Mouse (Mus musculus) MEL-GATA-1-ER (cell line): ENCODE data around the gene Slc9a8.
"Not testable (repeated sequence)": the region's sequence is repeated elsewhere in the genome, so short reads cannot be mapped to it uniquely, and the experiment has no call there.

Experiments
- DNase-seq: peaks from one replicate; pipeline ENCODE4 v3.0.0-alpha.2; 2012; ENCODE audit warnings: low read depth; ENCODE audit errors: extremely low read depth

Slc9a8 gene

GRCm38 (mm10) chr2:167421330-167422149 is at the start of gene Slc9a8:
Gene Slc9a8, plus strand, starts transcription at chr2:167421712.
- DNase-seq: peak; percentile 66

GRCm38 (mm10) chr2:167373266-167373665 is 48.2 kb upstream of the Slc9a8 start:
- no peak for DNase-seq

- DNase-seq: no peak
Measured at GRCm38 (mm10) chr2:167374191-167374805, 47.2 kb upstream of the Slc9a8 start.

- no peak for DNase-seq
Measured at GRCm38 (mm10) chr2:167375135-167375534, 46.4 kb upstream of the Slc9a8 start.

- DNase-seq: no peak
Measured at GRCm38 (mm10) chr2:167375688-167376087, 45.8 kb upstream of the Slc9a8 start.

- DNase-seq: peak; percentile 52
Measured at GRCm38 (mm10) chr2:167376160-167376564, 45.4 kb upstream of the Slc9a8 start.

- no peak for DNase-seq
Measured at GRCm38 (mm10) chr2:167377697-167378096, 43.8 kb upstream of the Slc9a8 start.

GRCm38 (mm10) chr2:167378972-167379371 is 42.5 kb upstream of the Slc9a8 start:
- no peak for DNase-seq

GRCm38 (mm10) chr2:167380615-167381285 is 40.8 kb upstream of the Slc9a8 start:
- DNase-seq: no peak

GRCm38 (mm10) chr2:167381596-167381995 is 39.9 kb upstream of the Slc9a8 start:
- DNase-seq: no peak

- no peak for DNase-seq
Measured at GRCm38 (mm10) chr2:167382389-167382788, 39.1 kb upstream of the Slc9a8 start.

GRCm38 (mm10) chr2:167383666-167384083 is 37.8 kb upstream of the Slc9a8 start:
- DNase-seq: no peak

- DNase-seq: no peak
Measured at GRCm38 (mm10) chr2:167386456-167386855, 35.1 kb upstream of the Slc9a8 start.

- DNase-seq: no peak
Measured at GRCm38 (mm10) chr2:167386998-167387397, 34.5 kb upstream of the Slc9a8 start.

GRCm38 (mm10) chr2:167394426-167394825 is 27.1 kb upstream of the Slc9a8 start:
- no peak for DNase-seq

- DNase-seq: not testable (repeated sequence)
Measured at GRCm38 (mm10) chr2:167396420-167396819, 25.1 kb upstream of the Slc9a8 start.

GRCm38 (mm10) chr2:167399012-167399411 is 22.5 kb upstream of the Slc9a8 start:
- DNase-seq: no peak

GRCm38 (mm10) chr2:167399646-167400045 is 21.9 kb upstream of the Slc9a8 start:
- DNase-seq: no peak

GRCm38 (mm10) chr2:167403085-167403484 is 18.4 kb upstream of the Slc9a8 start:
- DNase-seq: no peak

GRCm38 (mm10) chr2:167405101-167405880 is 16.2 kb upstream of the Slc9a8 start:
- DNase-seq: no peak

- DNase-seq: no peak
Measured at GRCm38 (mm10) chr2:167407296-167407929, 14.1 kb upstream of the Slc9a8 start.
